Mouse (Mus musculus): Measurements from ENCODE around the gene Wwox. TPM values are rescaled to one million over a fixed set of nuclear protein-coding genes. Genes with fewer than 3 reads are reported as not detected.

Gene Wwox
- polyA plus RNA-seq, 1 experiment from 2014 or later, result 10.9 TPM

- WGBS, result 43% methylated on average over 4 of the region's 4 CpGs
- Histone ChIP-seq H3K9ac (ENCODE audit: low read depth, low read length) (no peak overlapping the region), H3K27me3 (replicated peaks; ENCODE audit: control insufficient read depth, insufficient read depth, low read length) (no peaks in the 10 kb centered on the region), H3K36me3 (ENCODE audit: control insufficient read depth, insufficient read depth, low read length) (no peaks in the 10 kb centered on the region), H3K9me3 (ENCODE audit: control insufficient read depth, low read length) (no peaks in the 10 kb centered on the region), H3K27ac (ENCODE audit: low read length) (peak overlapping the region; percentile 65; the same call in 1 of the 2 replicates), H3K4me2 (ENCODE audit: low read depth, low read length) (no peak overlapping the region), H3K4me3 (ENCODE audit: low read length) (no peak overlapping the region), H3K4me1 (ENCODE audit: control insufficient read depth, insufficient read depth, low read length) (peaks cover 4% of the 10 kb centered on the region; the same call in 1 of the 2 replicates)
- no peak for ATAC-seq
Measured at GRCm38 (mm10) chr8:114615413-114615812, 176.0 kb downstream of the Wwox start.

GRCm38 (mm10) chr8:114615908-114616307 lies 176.5 kb downstream of the Wwox start:
- no peaks in the 10 kb centered on the region for H3K27me3 ChIP-seq (replicated peaks; ENCODE audit: control insufficient read depth, insufficient read depth, low read length)
- H3K36me3 ChIP-seq (ENCODE audit: control insufficient read depth, insufficient read depth, low read length), result no peaks in the 10 kb centered on the region
- no peak overlapping the region for H3K4me2 ChIP-seq (ENCODE audit: low read depth, low read length)
- no peaks in the 10 kb centered on the region for H3K9me3 ChIP-seq (ENCODE audit: control insufficient read depth, low read length)
- H3K27ac ChIP-seq (ENCODE audit: low read length), result peak overlapping the region; percentile 65
- no peak for ATAC-seq
- 66% methylated on average over 6 of the region's 6 CpGs for WGBS
- no peak overlapping the region for H3K4me3 ChIP-seq (ENCODE audit: low read length)
- peaks cover 4% of the 10 kb centered on the region; the same call in 1 of the 2 replicates for H3K4me1 ChIP-seq (ENCODE audit: control insufficient read depth, insufficient read depth, low read length)
- H3K9ac ChIP-seq (ENCODE audit: low read depth, low read length), result no peak overlapping the region

GRCm38 (mm10) chr8:114618908-114619508 lies 179.6 kb downstream of the Wwox start:
- Histone ChIP-seq H3K4me2 (ENCODE audit: low read depth, low read length) (no peak overlapping the region), H3K4me3 (ENCODE audit: low read length) (no peak overlapping the region), H3K36me3 (ENCODE audit: control insufficient read depth, insufficient read depth, low read length) (no peaks in the 10 kb centered on the region), H3K27me3 (replicated peaks; ENCODE audit: control insufficient read depth, insufficient read depth, low read length) (no peaks in the 10 kb centered on the region), H3K9me3 (ENCODE audit: control insufficient read depth, low read length) (no peaks in the 10 kb centered on the region), H3K4me1 (ENCODE audit: control insufficient read depth, insufficient read depth, low read length) (peaks cover 4% of the 10 kb centered on the region; the same call in 1 of the 2 replicates), H3K9ac (ENCODE audit: low read depth, low read length) (peak overlapping the region; percentile 35; the same call in 1 of the 2 replicates), H3K27ac (ENCODE audit: low read length) (peak overlapping the region; percentile 35; the same call in 1 of the 2 replicates)
- WGBS, result 42% methylated on average over 9 of the region's 9 CpGs
- peak; percentile 53 for ATAC-seq

- Histone ChIP-seq H3K4me3 (ENCODE audit: low read length) (no peak overlapping the region), H3K9ac (ENCODE audit: low read depth, low read length) (no peak overlapping the region), H3K36me3 (ENCODE audit: control insufficient read depth, insufficient read depth, low read length) (no peaks in the 10 kb centered on the region), H3K27me3 (replicated peaks; ENCODE audit: control insufficient read depth, insufficient read depth, low read length) (no peaks in the 10 kb centered on the region), H3K9me3 (ENCODE audit: control insufficient read depth, low read length) (no peaks in the 10 kb centered on the region), H3K4me1 (ENCODE audit: control insufficient read depth, insufficient read depth, low read length) (no peaks in the 10 kb centered on the region), H3K27ac (ENCODE audit: low read length) (no peak overlapping the region), H3K4me2 (ENCODE audit: low read depth, low read length) (no peak overlapping the region)
- WGBS, result 92% methylated on average over 6 of the region's 6 CpGs
- no peak for ATAC-seq
Measured at GRCm38 (mm10) chr8:114625402-114625801, 185.9 kb downstream of the Wwox start.

GRCm38 (mm10) chr8:114626897-114627296 lies 187.4 kb downstream of the Wwox start:
- WGBS, result 84% methylated on average over 9 of the region's 9 CpGs
- ATAC-seq, result no peak
- no peaks in the 10 kb centered on the region for H3K4me1 ChIP-seq (ENCODE audit: control insufficient read depth, insufficient read depth, low read length)

GRCm38 (mm10) chr8:114629719-114630118 lies 190.3 kb downstream of the Wwox start:
- Histone ChIP-seq H3K4me2 (ENCODE audit: low read depth, low read length) (no peak overlapping the region), H3K27ac (ENCODE audit: low read length) (peak overlapping the region; percentile 6; the same call in 1 of the 2 replicates), H3K9ac (ENCODE audit: low read depth, low read length) (no peak overlapping the region), H3K27me3 (replicated peaks; ENCODE audit: control insufficient read depth, insufficient read depth, low read length) (no peaks in the 10 kb centered on the region), H3K9me3 (ENCODE audit: control insufficient read depth, low read length) (no peaks in the 10 kb centered on the region), H3K4me1 (ENCODE audit: control insufficient read depth, insufficient read depth, low read length) (peaks cover under 1% of the 10 kb centered on the region; the same call in 1 of the 2 replicates), H3K36me3 (ENCODE audit: control insufficient read depth, insufficient read depth, low read length) (no peaks in the 10 kb centered on the region), H3K4me3 (ENCODE audit: low read length) (no peak overlapping the region)
- ATAC-seq, result peak; percentile 94
- WGBS, result 56% methylated on average over 7 of the region's 7 CpGs

More at GRCm38 (mm10) chr8:114626897-114627296, 187.4 kb downstream of the Wwox start:
- no peaks in the 10 kb centered on the region for H3K36me3 ChIP-seq (ENCODE audit: control insufficient read depth, insufficient read depth, low read length)
- no peaks in the 10 kb centered on the region for H3K27me3 ChIP-seq (replicated peaks; ENCODE audit: control insufficient read depth, insufficient read depth, low read length)
- H3K4me3 ChIP-seq (ENCODE audit: low read length), result no peak overlapping the region
- H3K9ac ChIP-seq (ENCODE audit: low read depth, low read length), result no peak overlapping the region
- no peaks in the 10 kb centered on the region for H3K9me3 ChIP-seq (ENCODE audit: control insufficient read depth, low read length)
- no peak overlapping the region for H3K27ac ChIP-seq (ENCODE audit: low read length)
- H3K4me2 ChIP-seq (ENCODE audit: low read depth, low read length), result no peak overlapping the region

- Histone ChIP-seq H3K9me3 (ENCODE audit: control insufficient read depth, low read length) (no peaks in the 10 kb centered on the region), H3K36me3 (ENCODE audit: control insufficient read depth, insufficient read depth, low read length) (no peaks in the 10 kb centered on the region), H3K27me3 (replicated peaks; ENCODE audit: control insufficient read depth, insufficient read depth, low read length) (no peaks in the 10 kb centered on the region), H3K4me3 (ENCODE audit: low read length) (no peak overlapping the region), H3K27ac (ENCODE audit: low read length) (no peak overlapping the region), H3K4me1 (ENCODE audit: control insufficient read depth, insufficient read depth, low read length) (peaks cover 3% of the 10 kb centered on the region; the same call in 1 of the 2 replicates), H3K9ac (ENCODE audit: low read depth, low read length) (no peak overlapping the region), H3K4me2 (ENCODE audit: low read depth, low read length) (no peak overlapping the region)
- 65% methylated on average over 6 of the region's 6 CpGs for WGBS
- no peak for ATAC-seq
Measured at GRCm38 (mm10) chr8:114631087-114631486, 191.6 kb downstream of the Wwox start.

- no peak for ATAC-seq
- Histone ChIP-seq H3K36me3 (ENCODE audit: control insufficient read depth, insufficient read depth, low read length) (no peaks in the 10 kb centered on the region), H3K9me3 (ENCODE audit: control insufficient read depth, low read length) (no peaks in the 10 kb centered on the region), H3K4me2 (ENCODE audit: low read depth, low read length) (no peak overlapping the region), H3K27ac (ENCODE audit: low read length) (no peak overlapping the region), H3K9ac (ENCODE audit: low read depth, low read length) (no peak overlapping the region), H3K27me3 (replicated peaks; ENCODE audit: control insufficient read depth, insufficient read depth, low read length) (no peaks in the 10 kb centered on the region), H3K4me1 (ENCODE audit: control insufficient read depth, insufficient read depth, low read length) (peaks cover 3% of the 10 kb centered on the region; the same call in 1 of the 2 replicates), H3K4me3 (ENCODE audit: low read length) (no peak overlapping the region)
- 78% methylated on average over 2 of the region's 2 CpGs for WGBS
Measured at GRCm38 (mm10) chr8:114634151-114634550, 194.7 kb downstream of the Wwox start.

GRCm38 (mm10) chr8:114634669-114635410 lies 195.4 kb downstream of the Wwox start:
- no peaks in the 10 kb centered on the region for H3K27me3 ChIP-seq (replicated peaks; ENCODE audit: control insufficient read depth, insufficient read depth, low read length)
- no peak overlapping the region for H3K4me3 ChIP-seq (ENCODE audit: low read length)
- H3K9me3 ChIP-seq (ENCODE audit: control insufficient read depth, low read length), result no peaks in the 10 kb centered on the region
- H3K27ac ChIP-seq (ENCODE audit: low read length), result no peak overlapping the region
- 64% methylated on average over 9 of the region's 9 CpGs for WGBS
- H3K4me2 ChIP-seq (ENCODE audit: low read depth, low read length), result no peak overlapping the region
- peaks cover 3% of the 10 kb centered on the region; the same call in 1 of the 2 replicates for H3K4me1 ChIP-seq (ENCODE audit: control insufficient read depth, insufficient read depth, low read length)
- ATAC-seq, result 0 out of 2 replicates have a peak, but pooled peaks have one; percentile 16
- no peak overlapping the region for H3K9ac ChIP-seq (ENCODE audit: low read depth, low read length)
- no peaks in the 10 kb centered on the region for H3K36me3 ChIP-seq (ENCODE audit: control insufficient read depth, insufficient read depth, low read length)

All from intestine, embryonic 16.5 days (tissue).